Mouse (Mus musculus): ENCODE measurements around the gene Clmp.

- TF ChIP-seq CTCF (IDR thresholded peaks at IDR 0.05; ENCODE audit: insufficient read depth, low read length) (no peak), POLR2A (IDR thresholded peaks at IDR 0.05; ENCODE audit: borderline replicate concordance, extremely low read depth, low read depth, low read length) (no peak)
Observed at GRCm38 (mm10) chr9:40709141-40709537, 23.4 kb downstream of the Clmp start.
